Mouse (Mus musculus) midbrain, embryonic 14.5 days (tissue): Measurements from ENCODE around the gene Snurf. TPM values are rescaled to one million over a fixed set of nuclear protein-coding genes. Genes with fewer than 3 reads are reported as not detected.

Source experiments
- ATAC-seq: fragments of 200-750 bp; cut with Nextera tagmentation; 2 replicates; pipeline ENCODE4 v1.8.0; 2017; ENCODE audit warnings: moderate number of reproducible peaks, moderate library complexity; ENCODE audit not compliant: low FRiP score, low TSS enrichment
- DNase-seq: peaks from one replicate; pipeline ENCODE4 v3.0.0-alpha.2; 2015
- H3K27ac ChIP-seq: fragments of 300-500 bp; sonication (generic); replicated peaks from 2 replicates; pipeline ENCODE4 v1.5.1; 2014; ENCODE audit warnings: mild to moderate bottlenecking, low read depth, low read length, moderate library complexity
- H3K27me3 ChIP-seq: fragments of 300-500 bp; sonication (generic); 2 replicates; pipeline ENCODE4 v1.6.1; 2014; ENCODE audit warnings: low read length, control low read depth, mixed read lengths; ENCODE audit not compliant: control insufficient read depth, insufficient read depth
- H3K36me3 ChIP-seq: fragments of 300-500 bp; sonication (generic); 2 replicates; pipeline ENCODE4 v1.6.1; 2014; ENCODE audit warnings: low read length, control low read depth; ENCODE audit not compliant: control insufficient read depth, insufficient read depth
- H3K4me1 ChIP-seq: fragments of 300-500 bp; sonication (generic); 2 replicates; pipeline ENCODE4 v1.6.1; 2014; ENCODE audit warnings: mild to moderate bottlenecking, antibody characterized with exemption, low read length, control low read depth; ENCODE audit not compliant: control insufficient read depth, insufficient read depth
- H3K4me2 ChIP-seq: fragments of 300-500 bp; sonication (generic); 2 replicates; pipeline ENCODE4 v1.6.1; 2014; ENCODE audit warnings: mild to moderate bottlenecking, low read length, moderate library complexity
- H3K4me3 ChIP-seq: fragments of 300-500 bp; sonication (generic); replicated peaks from 2 replicates; pipeline ENCODE4 v1.5.1; 2014; ENCODE audit warnings: low read depth, low read length
- H3K9ac ChIP-seq: fragments of 300-500 bp; sonication (generic); replicated peaks from 2 replicates; pipeline ENCODE4 v1.6.1; 2014; ENCODE audit warnings: mild to moderate bottlenecking, low read length, moderate library complexity
- H3K9me3 ChIP-seq: fragments of 300-500 bp; sonication (generic); 2 replicates; pipeline ENCODE4 v1.6.1; 2016; ENCODE audit warnings: low read length, control low read depth, mixed read lengths; ENCODE audit not compliant: control insufficient read depth
- WGBS: fragments of 180-500 bp; shearing (Covaris S2); extraction: QIAGEN DNeasy Blood & Tissue Kit; methylation state at CpG from one replicate; pipeline ENCODE4 v1.1.7; 2014; 5-methylcytosine and 5-hydroxymethylcytosine counted together
- polyA plus RNA-seq: library from polyadenylated mRNA; unstranded; fragments of >200 nt; fragmentation: Nextera tagmentation; extraction: Ambion mirVana; gene quantifications from 2 replicates; pipeline ENCODE4 v1.2.1, GENCODE M21; 2014

Gene Snurf
- 590 and 696 TPM in 2 replicates for polyA plus RNA-seq

DNA sequence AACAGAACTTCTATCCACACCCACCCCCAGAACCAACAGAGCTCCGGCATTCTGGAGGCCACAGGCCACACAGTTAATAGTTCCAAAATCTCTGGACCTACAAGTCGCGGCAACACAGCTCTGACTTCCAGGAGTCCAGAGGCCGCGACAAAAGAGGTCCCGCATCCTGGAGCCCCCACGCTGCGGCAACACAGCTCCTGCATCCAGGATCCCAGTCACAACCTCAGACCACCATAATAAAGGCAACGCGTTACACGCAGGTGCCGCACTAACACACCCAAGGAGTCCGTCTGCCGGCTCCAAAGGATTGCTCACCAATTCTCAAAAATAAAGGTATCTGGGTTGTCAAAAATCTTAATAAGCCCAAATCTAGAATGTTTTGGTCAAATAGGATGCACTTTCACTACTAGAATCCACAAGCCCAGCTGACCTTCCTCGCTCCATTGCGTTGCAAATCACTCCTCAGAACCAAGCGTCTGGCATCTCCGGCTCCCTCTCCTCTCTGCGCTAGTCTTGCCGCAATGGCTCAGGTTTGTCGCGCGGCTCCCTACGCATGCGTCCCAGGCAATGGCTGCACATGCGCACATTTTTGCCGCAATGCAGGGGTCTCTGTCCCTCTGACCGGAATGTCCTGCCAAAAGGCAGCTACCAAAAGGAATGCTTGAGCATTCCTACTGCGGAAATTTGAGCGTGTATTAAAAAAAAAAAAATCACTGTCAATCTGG, at the start of gene Snurf, which contains the start of gene Gm38393:
Gene Snurf (minus strand): TSS at position 444 of the 725 bp plus-strand sequence.
Gene Gm38393 (minus strand): TSS at position 459 of the 725 bp plus-strand sequence.
- H3K27me3 ChIP-seq: no peaks in the 10 kb centered on the region
- WGBS: 41% methylated on average over 30 of the region's 30 CpGs
- H3K4me1 ChIP-seq: no peaks in the 10 kb centered on the region
- peak within 1 kb of the TSS; percentile 44 for H3K4me2 ChIP-seq
- peak within 1 kb of the TSS; percentile 60 for H3K4me3 ChIP-seq
- DNase-seq: peak; percentile 89
- H3K27ac ChIP-seq: peak within 1 kb of the TSS; percentile 89
- H3K36me3 ChIP-seq: no peaks in the 10 kb centered on the region
- peaks cover 16% of the 10 kb centered on the region for H3K9me3 ChIP-seq
- 0 out of 2 replicates have a peak, but pooled peaks have one; percentile 65 for ATAC-seq
- peak within 1 kb of the TSS; percentile 74 for H3K9ac ChIP-seq

- no peaks in the 10 kb centered on the region for H3K9me3 ChIP-seq
- H3K4me3 ChIP-seq: peak overlapping the region; percentile 28
- H3K4me1 ChIP-seq: no peaks in the 10 kb centered on the region
- 58% methylated on average over 6 of the region's 6 CpGs for WGBS
- no peaks in the 10 kb centered on the region for H3K36me3 ChIP-seq
- DNase-seq (peak; percentile 82), ATAC-seq (peak; percentile 64; the same call in 1 of the 2 replicates)
- peak overlapping the region; percentile 21; the same call in 1 of the 2 replicates for H3K9ac ChIP-seq
- H3K27ac ChIP-seq: peak overlapping the region; percentile 73
- H3K4me2 ChIP-seq: peak overlapping the region; percentile 35
- H3K27me3 ChIP-seq: no peaks in the 10 kb centered on the region
Observed at GRCm38 (mm10) chr7:60047481-60048201, 42.8 kb upstream of the Snurf start.

- 74% methylated on average over 3 of the region's 3 CpGs for WGBS
- DNase-seq: no peak
- no peak overlapping the region for H3K4me2 ChIP-seq
- no peaks in the 10 kb centered on the region for H3K27me3 ChIP-seq
- H3K36me3 ChIP-seq: no peaks in the 10 kb centered on the region
- no peak for ATAC-seq
- H3K4me3 ChIP-seq: no peak overlapping the region
- H3K9me3 ChIP-seq: no peaks in the 10 kb centered on the region
- H3K4me1 ChIP-seq: no peaks in the 10 kb centered on the region
- no peak overlapping the region for H3K27ac ChIP-seq
- H3K9ac ChIP-seq: no peak overlapping the region
Observed at GRCm38 (mm10) chr7:60013186-60013585, 8.3 kb upstream of the Snurf start.

GRCm38 (mm10) chr7:60007727-60008360, 3.0 kb upstream of the Snurf start:
- no peaks in the 10 kb centered on the region for H3K4me1 ChIP-seq
- no peaks in the 10 kb centered on the region for H3K36me3 ChIP-seq
- ATAC-seq (no peak), DNase-seq (peak; percentile 57)
- no peak overlapping the region for H3K4me2 ChIP-seq
- no peak overlapping the region for H3K4me3 ChIP-seq
- H3K27ac ChIP-seq: no peak overlapping the region
- WGBS: 40% methylated on average over 3 of the region's 3 CpGs
- no peaks in the 10 kb centered on the region for H3K27me3 ChIP-seq
- H3K9me3 ChIP-seq: peaks cover 16% of the 10 kb centered on the region
- H3K9ac ChIP-seq: no peak overlapping the region

DNA sequence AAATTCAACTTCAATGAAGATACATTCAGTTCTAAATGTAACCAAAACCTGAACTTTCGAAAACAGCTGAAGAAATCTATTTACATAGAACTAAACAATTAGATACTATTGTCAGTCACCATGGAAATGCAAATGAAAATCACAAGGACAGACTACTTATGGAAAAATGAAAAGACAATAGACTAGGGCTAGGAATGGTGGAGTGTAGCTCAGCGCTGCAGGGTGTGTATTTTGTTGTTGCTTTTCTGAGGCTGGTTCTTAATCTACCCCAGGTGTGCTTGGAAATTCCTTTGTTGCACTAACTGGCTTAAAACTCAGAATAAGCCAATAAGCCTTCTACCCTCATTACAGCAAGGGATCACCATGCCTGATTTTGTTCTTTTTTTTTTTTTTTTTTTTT, 1.4 kb upstream of the Snurf start:
- Histone ChIP-seq H3K27me3 (no peaks in the 10 kb centered on the region), H3K4me3 (no peak overlapping the region), H3K9me3 (peaks cover 16% of the 10 kb centered on the region), H3K27ac (no peak overlapping the region), H3K9ac (no peak overlapping the region), H3K4me1 (no peaks in the 10 kb centered on the region), H3K36me3 (no peaks in the 10 kb centered on the region), H3K4me2 (no peak overlapping the region)
- ATAC-seq (no peak), DNase-seq (no peak)
- 43% methylated on average over 2 of the region's 2 CpGs for WGBS

GRCm38 (mm10) chr7:60003921-60004605, 786 bp downstream of the Snurf start:
- DNase-seq (peak; percentile 79), ATAC-seq (peak; percentile 84)
- Histone ChIP-seq H3K4me3 (peak overlapping the region; percentile 60), H3K9ac (peak overlapping the region; percentile 74), H3K4me2 (peak overlapping the region; percentile 44), H3K27ac (peak overlapping the region; percentile 89), H3K36me3 (no peaks in the 10 kb centered on the region), H3K27me3 (no peaks in the 10 kb centered on the region), H3K4me1 (no peaks in the 10 kb centered on the region), H3K9me3 (peaks cover 16% of the 10 kb centered on the region)
- WGBS: 47% methylated on average over 22 of the region's 22 CpGs

GRCm38 (mm10) chr7:60003006-60003865, 1.6 kb downstream of the Snurf start:
- 50% methylated on average over 12 of the region's 12 CpGs for WGBS
- DNase-seq: peak; percentile 88
- H3K27ac ChIP-seq: peak overlapping the region; percentile 89
- H3K9me3 ChIP-seq: peaks cover 16% of the 10 kb centered on the region
- peak; percentile 78 for ATAC-seq
- H3K4me1 ChIP-seq: no peaks in the 10 kb centered on the region
- peak overlapping the region; percentile 44 for H3K4me2 ChIP-seq
- H3K4me3 ChIP-seq: peak overlapping the region; percentile 60
- H3K9ac ChIP-seq: peak overlapping the region; percentile 74
- no peaks in the 10 kb centered on the region for H3K36me3 ChIP-seq
- no peaks in the 10 kb centered on the region for H3K27me3 ChIP-seq
